Mouse (Mus musculus) liver, embryonic 16.5 days (tissue): Measurements from ENCODE around the gene Plcd3. TPM values are rescaled to one million over a fixed set of nuclear protein-coding genes. Genes with fewer than 3 reads are reported as not detected.

Experiments
- ATAC-seq: fragments of 200-750 bp; cut with Nextera tagmentation; 2 replicates; pipeline ENCODE4 v1.8.0; 2017; ENCODE audit warnings: low read depth, mild to moderate bottlenecking, moderate number of reproducible peaks, moderate library complexity
- H3K27ac ChIP-seq: fragments of 300-500 bp; sonication (generic); 2 replicates; pipeline ENCODE4 v1.5.1; 2014; ENCODE audit warnings: mild to moderate bottlenecking, low read length
- H3K27me3 ChIP-seq: fragments of 300-500 bp; sonication (generic); 2 replicates; pipeline ENCODE4 v1.6.1; 2014; ENCODE audit warnings: low read depth, low read length, mixed read lengths; ENCODE audit not compliant: control insufficient read depth, insufficient read depth
- H3K36me3 ChIP-seq: fragments of 300-500 bp; sonication (generic); 2 replicates; pipeline ENCODE4 v1.6.1; 2014; ENCODE audit warnings: mild to moderate bottlenecking; ENCODE audit not compliant: control insufficient read depth, insufficient read depth
- H3K4me1 ChIP-seq: fragments of 300-500 bp; sonication (generic); 2 replicates; pipeline ENCODE4 v1.6.1; 2014; ENCODE audit warnings: low read depth, low read length, mixed read lengths; ENCODE audit not compliant: control insufficient read depth
- H3K4me2 ChIP-seq: fragments of 300-500 bp; sonication (generic); 2 replicates; pipeline ENCODE4 v1.6.1; 2014; ENCODE audit warnings: low read depth, low read length, mixed read lengths
- H3K4me3 ChIP-seq: fragments of 300-500 bp; sonication (generic); 2 replicates; pipeline ENCODE4 v1.5.1; 2014; ENCODE audit warnings: low read depth, mild to moderate bottlenecking, low read length
- H3K9ac ChIP-seq: fragments of 300-500 bp; sonication (generic); 2 replicates; pipeline ENCODE4 v1.6.1; 2014; ENCODE audit warnings: low read depth, low read length
- H3K9me3 ChIP-seq: fragments of 300-500 bp; sonication (generic); replicated peaks from 2 replicates; pipeline ENCODE4 v1.6.1; 2016; ENCODE audit warnings: low read length; ENCODE audit not compliant: control insufficient read depth
- WGBS: fragments of 180-500 bp; shearing (Covaris S2); extraction: QIAGEN DNeasy Blood & Tissue Kit; methylation state at CpG from one replicate; pipeline ENCODE4 v1.1.7; 2014; ENCODE audit not compliant: insufficient replicate concordance; 5-methylcytosine and 5-hydroxymethylcytosine counted together
- polyA plus RNA-seq: library from polyadenylated mRNA; unstranded; fragments of >200 nt; fragmentation: Nextera tagmentation; extraction: Ambion mirVana; gene quantifications from 2 replicates; pipeline ENCODE4 v1.2.1, GENCODE M21; 2015

Plcd3 gene
- polyA plus RNA-seq, 1 experiment from 2014 or later = 0.40 TPM

DNA sequence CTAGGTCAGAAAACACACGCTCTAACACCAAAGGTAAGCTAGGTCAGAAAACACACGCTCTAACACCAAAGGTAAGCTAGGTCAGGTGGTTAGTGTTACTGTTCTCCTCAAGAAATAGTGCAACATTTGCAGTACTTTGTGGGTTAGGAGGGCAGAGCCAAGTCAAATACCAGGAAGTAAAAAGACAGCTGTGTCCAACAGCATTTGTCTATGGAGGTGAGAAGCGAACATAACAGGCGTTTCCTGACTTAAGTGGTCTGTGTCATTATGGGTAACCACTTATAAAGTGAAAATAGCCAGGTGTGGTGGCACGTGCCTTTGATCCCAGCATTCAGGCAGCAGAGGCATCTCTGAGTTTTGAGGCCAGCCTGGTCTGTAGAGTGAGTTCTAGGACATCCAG is 51.8 kb downstream of the Plcd3 start:
- Histone ChIP-seq H3K4me2 (no peak overlapping the region), H3K27me3 (no peaks in the 10 kb centered on the region), H3K4me1 (no peaks in the 10 kb centered on the region; the same call in 1 of the 2 replicates), H3K4me3 (no peak overlapping the region), H3K9ac (no peak overlapping the region), H3K27ac (no peak overlapping the region), H3K36me3 (peaks cover 42% of the 10 kb centered on the region), H3K9me3 (no peaks in the 10 kb centered on the region)
- ATAC-seq = no peak
- WGBS = 80% methylated on average over 5 of the region's 5 CpGs

DNA sequence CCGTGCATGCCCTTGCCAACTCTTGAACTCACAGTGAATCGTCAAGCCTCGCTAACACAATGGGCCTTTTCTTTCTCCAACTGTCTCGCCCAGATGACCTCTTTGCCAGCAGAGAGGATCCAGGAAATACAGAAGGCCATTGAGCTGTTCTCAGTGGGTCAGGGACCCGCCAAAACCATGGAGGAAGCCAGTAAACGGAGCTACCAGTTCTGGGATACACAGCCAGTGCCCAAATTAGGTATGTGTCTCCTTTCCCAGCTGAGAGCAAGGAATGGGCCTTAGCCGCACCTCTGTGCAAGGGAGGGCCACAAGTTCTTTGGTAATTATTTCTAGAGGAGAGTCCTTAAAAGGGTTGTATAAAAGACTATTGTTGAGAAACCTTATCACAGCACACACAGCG is 55.2 kb downstream of the Plcd3 start:
- Histone ChIP-seq H3K27ac (no peak overlapping the region), H3K36me3 (peaks cover 39% of the 10 kb centered on the region), H3K27me3 (no peaks in the 10 kb centered on the region), H3K4me3 (no peak overlapping the region), H3K9me3 (no peaks in the 10 kb centered on the region), H3K9ac (no peak overlapping the region), H3K4me2 (no peak overlapping the region), H3K4me1 (no peaks in the 10 kb centered on the region; the same call in 1 of the 2 replicates)
- no peak for ATAC-seq
- 80% methylated on average over 8 of the region's 8 CpGs for whole genome bisulfite sequencing

GRCm38 (mm10) chr11:103043982-103044381 is 57.5 kb downstream of the Plcd3 start:
- Histone ChIP-seq H3K9me3 (no peaks in the 10 kb centered on the region), H3K9ac (no peak overlapping the region), H3K27me3 (no peaks in the 10 kb centered on the region), H3K4me2 (no peak overlapping the region), H3K27ac (no peak overlapping the region), H3K4me1 (no peaks in the 10 kb centered on the region), H3K36me3 (peaks cover 30% of the 10 kb centered on the region), H3K4me3 (no peak overlapping the region)
- 89% methylated on average over 3 of the region's 3 CpGs for WGBS
- no peak for ATAC-seq

- H3K4me3 ChIP-seq = no peak overlapping the region
- H3K9ac ChIP-seq = no peak overlapping the region
- ATAC-seq = no peak
- H3K27me3 ChIP-seq = no peaks in the 10 kb centered on the region
- no peaks in the 10 kb centered on the region for H3K9me3 ChIP-seq
- H3K27ac ChIP-seq = no peak overlapping the region
- 78% methylated on average over 4 of the region's 4 CpGs for WGBS
- H3K36me3 ChIP-seq = peaks cover 30% of the 10 kb centered on the region
- H3K4me1 ChIP-seq = no peaks in the 10 kb centered on the region
- H3K4me2 ChIP-seq = no peak overlapping the region
These were observed 58.6 kb downstream of the Plcd3 start for GRCm38 (mm10) chr11:103042828-103043227.

GRCm38 (mm10) chr11:103038037-103038436 is 63.4 kb downstream of the Plcd3 start:
- Histone ChIP-seq H3K27me3 (no peaks in the 10 kb centered on the region), H3K9me3 (no peaks in the 10 kb centered on the region), H3K27ac (no peak overlapping the region), H3K4me3 (no peak overlapping the region), H3K4me1 (no peaks in the 10 kb centered on the region), H3K9ac (no peak overlapping the region), H3K36me3 (no peaks in the 10 kb centered on the region; the same call in none of the 2 replicates), H3K4me2 (no peak overlapping the region)
- WGBS = 65% methylated on average over 6 of the region's 6 CpGs
- no peak for ATAC-seq

DNA sequence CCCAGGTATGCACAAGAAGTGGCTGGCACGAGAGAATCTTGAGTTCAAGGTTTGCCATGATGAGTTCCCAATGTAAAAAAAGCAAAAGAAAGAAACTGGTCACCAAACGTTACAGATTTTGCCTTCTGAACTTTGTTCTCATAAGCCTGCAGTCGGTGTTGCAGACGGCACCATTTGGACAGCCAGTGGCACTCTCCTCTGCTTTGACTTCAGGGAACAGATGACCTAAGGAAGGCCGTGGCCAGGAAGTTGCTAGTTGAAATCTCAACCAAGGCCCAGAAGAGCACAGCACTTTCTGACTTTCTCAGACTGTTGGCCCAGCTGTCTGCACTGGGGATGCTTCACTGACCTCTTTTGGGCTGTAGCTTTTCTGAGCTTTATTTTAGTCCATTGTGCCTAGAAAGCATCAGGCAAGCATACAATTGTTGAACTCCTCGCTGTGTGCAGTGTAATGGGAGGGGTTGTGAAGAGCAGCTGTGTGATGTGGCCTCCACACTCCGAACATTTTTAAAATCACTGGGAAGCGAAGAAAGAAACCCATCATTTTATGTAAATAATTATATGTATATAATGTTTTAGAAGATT is 64.5 kb downstream of the Plcd3 start:
- H3K36me3 ChIP-seq = no peaks in the 10 kb centered on the region; the same call in 1 of the 2 replicates
- WGBS = 77% methylated on average over 8 of the region's 8 CpGs
- no peak overlapping the region for H3K4me2 ChIP-seq

GRCm38 (mm10) chr11:103035007-103035406 is 66.5 kb downstream of the Plcd3 start:
- H3K9ac ChIP-seq = no peak overlapping the region
- H3K9me3 ChIP-seq = no peaks in the 10 kb centered on the region
- no peaks in the 10 kb centered on the region; the same call in 1 of the 2 replicates for H3K36me3 ChIP-seq
- no peak overlapping the region for H3K4me2 ChIP-seq
- no peaks in the 10 kb centered on the region for H3K27me3 ChIP-seq
- no peak for ATAC-seq
- 75% methylated on average over 6 of the region's 6 CpGs for WGBS
- peaks cover 2% of the 10 kb centered on the region; the same call in 1 of the 2 replicates for H3K4me1 ChIP-seq
- no peak overlapping the region for H3K4me3 ChIP-seq
- no peak overlapping the region for H3K27ac ChIP-seq

More for the DNA sequence above, 64.5 kb downstream of the Plcd3 start:
- Histone ChIP-seq H3K9ac (no peak overlapping the region), H3K4me3 (no peak overlapping the region), H3K27me3 (no peaks in the 10 kb centered on the region), H3K4me1 (no peaks in the 10 kb centered on the region), H3K27ac (no peak overlapping the region), H3K9me3 (no peaks in the 10 kb centered on the region)
- ATAC-seq = no peak

- H3K36me3 ChIP-seq = no peaks in the 10 kb centered on the region; the same call in 1 of the 2 replicates
- no peak for ATAC-seq
- WGBS = 83% methylated on average over 3 of the region's 3 CpGs
- no peak overlapping the region for H3K4me3 ChIP-seq
- no peak overlapping the region for H3K4me2 ChIP-seq
- H3K27ac ChIP-seq = no peak overlapping the region
- H3K4me1 ChIP-seq = peaks cover 8% of the 10 kb centered on the region
- no peaks in the 10 kb centered on the region for H3K27me3 ChIP-seq
- H3K9me3 ChIP-seq = no peaks in the 10 kb centered on the region
- no peak overlapping the region for H3K9ac ChIP-seq
These were observed 68.4 kb downstream of the Plcd3 start for GRCm38 (mm10) chr11:103033030-103033429.

- H3K4me1 ChIP-seq = peaks cover 18% of the 10 kb centered on the region
- peak; percentile 95 for ATAC-seq
- under 1% methylated on average over 36 of the region's 36 CpGs for WGBS
These were observed 73.1 kb downstream of the Plcd3 start, which contains the start of the genes Nmt1 and Dcakd for GRCm38 (mm10) chr11:103028176-103028891. Nmt1 (plus strand) TSS chr11:103028190. Dcakd (minus strand) TSS chr11:103028333.

More at GRCm38 (mm10) chr11:103028176-103028891, 73.1 kb downstream of the Plcd3 start, which contains the start of the genes Nmt1 and Dcakd:
- Histone ChIP-seq H3K4me3 (peak within 1 kb of the TSS; percentile 83), H3K27me3 (no peaks in the 10 kb centered on the region), H3K9ac (peak within 1 kb of the TSS; percentile 83), H3K4me2 (peak within 1 kb of the TSS; percentile 75), H3K36me3 (peaks cover 4% of the 10 kb centered on the region), H3K27ac (peak within 1 kb of the TSS; percentile 92), H3K9me3 (no peaks in the 10 kb centered on the region)
